Mouse (Mus musculus) inflammation-experienced regulatory T-cells, adult 6 months (primary cell): ENCODE results near the gene Prr23a2. TPM values are rescaled to one million over a fixed set of nuclear protein-coding genes. Genes with fewer than 3 reads are reported as not detected.
"Not testable (repeated sequence)": the region's sequence is repeated elsewhere in the genome, so short reads cannot be mapped to it uniquely, and the experiment has no call there.

Experiments
- ATAC-seq: one replicate; pipeline ENCODE4 v1.8.0; 2017
- polyA plus RNA-seq, 3 experiments: library from polyadenylated mRNA; unstranded; fragments of 100-300 nt; shearing (Covaris generic); gene quantifications; one replicate each; pipeline ENCODE4 v1.2.1; 2017

Gene Prr23a2
- polyA plus RNA-seq = not detected

GRCm38 (mm10) chr9:98856210-98856609 lies at the start of gene Prr23a2:
Gene Prr23a2, plus strand, starts transcription at chr9:98856494.
- ATAC-seq = no peak

GRCm38 (mm10) chr9:98807631-98808030 lies 48.7 kb upstream of the Prr23a2 start:
- ATAC-seq = no peak

GRCm38 (mm10) chr9:98809526-98809925 lies 46.8 kb upstream of the Prr23a2 start:
- ATAC-seq = not testable (repeated sequence)

GRCm38 (mm10) chr9:98816066-98816465 lies 40.2 kb upstream of the Prr23a2 start:
- no peak for ATAC-seq

GRCm38 (mm10) chr9:98817592-98817991 lies 38.7 kb upstream of the Prr23a2 start:
- no peak for ATAC-seq

GRCm38 (mm10) chr9:98818971-98819370 lies 37.3 kb upstream of the Prr23a2 start:
- ATAC-seq = no peak

GRCm38 (mm10) chr9:98819481-98819880 lies 36.8 kb upstream of the Prr23a2 start:
- no peak for ATAC-seq

- no peak for ATAC-seq
Measured at GRCm38 (mm10) chr9:98820461-98820860, 35.8 kb upstream of the Prr23a2 start.

GRCm38 (mm10) chr9:98821067-98821466 lies 35.2 kb upstream of the Prr23a2 start:
- no peak for ATAC-seq

- no peak for ATAC-seq
Measured at GRCm38 (mm10) chr9:98823805-98824204, 32.5 kb upstream of the Prr23a2 start.

GRCm38 (mm10) chr9:98829508-98829907 lies 26.8 kb upstream of the Prr23a2 start:
- no peak for ATAC-seq

GRCm38 (mm10) chr9:98837537-98838074 lies 18.7 kb upstream of the Prr23a2 start:
- no peak for ATAC-seq

GRCm38 (mm10) chr9:98842117-98842516 lies 14.2 kb upstream of the Prr23a2 start, which contains the start of gene Prr23a1:
Gene Prr23a1, plus strand, starts transcription at chr9:98842503.
- no peak for ATAC-seq

GRCm38 (mm10) chr9:98863463-98863862 lies 7.2 kb downstream of the Prr23a2 start:
- ATAC-seq = no peak

- no peak for ATAC-seq
Measured at GRCm38 (mm10) chr9:98864571-98864970, 8.3 kb downstream of the Prr23a2 start, which contains the start of gene Prr23a3. Gene Prr23a3, plus strand, starts transcription at chr9:98864767.

GRCm38 (mm10) chr9:98901486-98901885 lies 45.2 kb downstream of the Prr23a2 start:
- ATAC-seq = no peak

- ATAC-seq = no peak
Measured at GRCm38 (mm10) chr9:98902819-98903218, 46.5 kb downstream of the Prr23a2 start, which contains the start of gene 7420426K07Rik. Gene 7420426K07Rik, plus strand, starts transcription at chr9:98903119.

Other genes with a start within 250 kb of the Prr23a2 start
- not detected for gene Prr23a1, start 14.0 kb upstream of the Prr23a2 start, polyA plus RNA-seq
- gene Prr23a3, start 8.3 kb downstream of the Prr23a2 start, polyA plus RNA-seq = not detected
- gene 7420426K07Rik, start 46.6 kb downstream of the Prr23a2 start, polyA plus RNA-seq = not detected
- not detected for gene Foxl2, start 98.8 kb downstream of the Prr23a2 start, polyA plus RNA-seq
- gene Faim, start 129.9 kb downstream of the Prr23a2 start, polyA plus RNA-seq = 10 to 100 TPM; 51.4 to 76.6 (median 60.3) TPM
- gene Gm1123, start 179.2 kb downstream of the Prr23a2 start, polyA plus RNA-seq = 1 to 10 TPM in 1 of 3 experiments, under 1 TPM in 2; 0.54 to 1.6 (median 0.88) TPM